Mouse (Mus musculus) gastrocnemius, postnatal 36 days (tissue): Measurements from ENCODE around the gene Rtkn. TPM values are rescaled to one million over a fixed set of nuclear protein-coding genes. Genes with fewer than 3 reads are reported as not detected.

ENCODE experiments used
- DNase-seq, 2 experiments: peaks; one replicate each; pipeline ENCODE4 v3.0.0; 2022
- intact Hi-C: fragments of 180-260 bp; cut with DNase I; formaldehyde crosslinking; loops from one replicate; pipeline ENCODE4 v1.15.1; 2025
- long read RNA-seq, 2 experiments: library from polyadenylated mRNA; stranded (forward); transcript quantifications; one replicate each; pipeline ENCODE4 v2.0.0; 2021
- total RNA-seq, 2 experiments: library from RNA; stranded (reverse); gene quantifications; 2 replicates each; pipeline ENCODE4 v1.2.3; 2021

The Rtkn gene
- 10 to 100 TPM; 11.3 to 13.8 TPM for total RNA-seq
- long read RNA-seq, experiment 1, partial matches to known transcripts = 2 of 6 reads
- long read RNA-seq, experiment 1, other reads (novel, unspliced or antisense) = 3 of 6 reads
- long read RNA-seq, experiment 2, partial matches to known transcripts = 1 of 6 reads
- long read RNA-seq, experiment 2, other reads (novel, unspliced or antisense) = 5 of 6 reads

DNA sequence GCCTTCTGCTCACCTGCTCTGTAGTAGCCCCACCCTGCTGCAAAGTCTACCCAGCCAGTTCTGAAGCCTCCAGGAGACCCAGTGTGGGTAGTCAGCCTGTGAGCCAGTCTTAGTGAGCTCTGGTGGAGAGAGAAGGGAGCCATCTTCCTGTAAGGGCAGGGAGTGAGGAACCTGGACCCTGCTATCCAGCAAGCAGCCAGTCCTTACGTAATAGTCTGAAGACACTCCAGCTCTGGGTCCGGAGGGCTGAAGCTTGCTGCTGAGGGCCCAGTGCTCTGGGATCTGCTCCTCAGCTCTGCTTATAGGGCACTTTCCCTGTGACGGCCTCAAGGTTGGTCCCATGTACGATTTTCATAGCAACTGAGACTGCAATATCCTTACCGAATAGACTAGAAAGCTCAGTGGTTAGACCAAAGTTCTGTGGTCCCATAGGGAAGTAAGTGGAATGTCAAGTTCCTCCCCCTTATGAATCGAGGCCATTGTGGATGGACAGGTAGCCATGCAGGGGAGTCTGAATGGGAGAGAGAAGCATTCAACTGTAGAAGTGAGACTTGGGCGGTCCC is at the start of gene Rtkn:
TSS of gene Rtkn (plus strand) at position 513 of the 563 bp plus-strand sequence.
- intact Hi-C loops = no loop called here
- no peak for DNase-seq

- intact Hi-C loops = no loop called here
- no peak for DNase-seq
Measured at GRCm38 (mm10) chr6:83086121-83087035, 48.9 kb upstream of the Rtkn start, which contains the start of gene Lbx2. Gene Lbx2, plus strand, starts transcription at chr6:83086367.

DNA sequence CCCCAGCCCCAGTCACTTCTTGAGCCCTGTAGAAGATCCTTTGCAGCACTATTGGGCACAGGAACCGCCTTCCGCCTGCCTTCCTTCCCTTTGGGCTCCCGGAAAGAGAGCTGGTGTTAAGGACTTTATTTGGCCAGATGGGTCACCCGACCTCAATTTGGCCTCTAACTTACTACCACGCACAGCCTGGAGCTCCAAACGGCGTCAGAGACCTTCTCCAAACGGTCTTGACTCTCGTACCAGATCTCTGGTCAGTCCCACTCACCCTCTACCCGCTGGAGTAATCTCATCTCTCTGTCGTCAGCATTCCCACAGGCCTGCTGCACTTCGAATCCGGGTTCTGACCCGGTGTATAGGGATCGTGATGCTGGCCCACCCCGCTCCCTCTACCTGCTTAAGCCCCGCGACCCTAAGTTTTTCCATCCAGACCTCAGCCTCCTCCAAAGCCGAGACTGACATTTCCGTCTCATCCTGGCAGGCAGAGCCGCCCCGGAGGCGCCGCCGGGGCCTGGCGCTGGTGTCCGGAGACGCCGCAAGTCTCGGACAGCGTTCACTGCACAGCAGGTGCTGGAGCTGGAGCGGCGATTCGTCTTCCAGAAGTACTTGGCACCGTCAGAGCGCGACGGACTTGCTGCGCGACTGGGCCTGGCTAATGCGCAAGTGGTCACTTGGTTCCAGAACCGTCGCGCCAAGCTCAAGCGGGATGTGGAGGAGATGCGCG is 47.9 kb upstream of the Rtkn start:
- intact Hi-C loops = no loop called here
- DNase-seq = peak in 1 of 2 experiments; percentile 39

DNA sequence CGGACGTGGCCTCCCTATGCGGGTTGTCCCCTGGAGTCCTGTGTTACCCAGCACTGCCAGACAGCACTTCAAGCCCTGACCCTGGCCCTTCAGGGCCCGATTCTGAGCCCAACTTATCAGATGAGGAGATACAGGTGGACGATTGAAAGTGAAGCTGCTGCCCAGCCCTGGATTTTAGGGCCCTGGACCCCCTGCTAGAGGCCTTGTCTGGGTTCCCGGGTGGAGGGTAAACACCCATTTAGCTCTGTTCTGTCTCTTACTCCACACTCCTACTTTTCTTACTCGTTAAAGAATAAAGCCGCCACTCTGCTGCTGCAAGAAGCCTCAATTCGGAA is 47.4 kb upstream of the Rtkn start:
- no peak for DNase-seq
- intact Hi-C loops = no loop called here

GRCm38 (mm10) chr6:83092416-83093127 is 42.7 kb upstream of the Rtkn start:
- intact Hi-C loops = no loop called here
- DNase-seq = no peak

DNA sequence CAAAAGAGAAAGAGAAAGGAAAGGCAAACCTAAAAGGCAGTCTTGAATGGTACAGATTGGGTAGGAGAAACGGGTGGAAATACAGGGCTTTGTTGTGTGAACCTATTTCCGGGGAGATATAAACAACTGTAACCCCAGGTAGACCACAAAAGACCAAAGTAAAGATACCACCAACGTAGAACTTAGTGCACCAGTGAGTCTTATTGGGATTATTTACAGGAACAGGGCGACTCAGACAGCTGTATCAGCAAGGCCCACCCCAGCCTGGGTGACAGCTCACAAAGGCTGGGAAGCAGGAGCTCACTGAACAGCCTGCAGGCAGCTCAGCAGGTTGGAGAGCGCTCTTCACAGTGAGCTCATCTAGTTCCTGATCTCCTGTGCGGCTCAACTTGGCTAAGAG is 39.3 kb upstream of the Rtkn start:
- intact Hi-C loops = no loop called here
- no peak for DNase-seq

- intact Hi-C loops = no loop called here
- DNase-seq = no peak
Measured at GRCm38 (mm10) chr6:83098411-83098810, 36.9 kb upstream of the Rtkn start.

DNA sequence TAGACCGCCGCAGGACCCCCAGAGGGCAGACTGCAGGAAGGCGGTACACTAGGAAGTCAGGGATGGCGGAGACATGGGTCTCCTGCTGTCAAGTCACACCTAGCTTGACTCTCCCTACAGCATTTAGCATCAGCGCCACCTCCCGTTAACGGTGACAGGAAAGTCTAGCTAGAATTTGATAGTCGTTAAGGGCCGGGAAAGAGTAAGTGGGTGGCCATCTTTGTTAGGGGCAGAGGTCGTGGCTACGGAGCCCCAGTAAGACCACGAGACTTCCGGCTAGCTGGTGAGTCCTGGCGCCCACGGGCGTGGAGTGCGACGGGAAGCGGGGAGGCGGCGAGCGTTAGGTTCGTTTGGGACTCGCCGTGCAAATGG is 34.0 kb upstream of the Rtkn start, which contains the start of the genes Ccdc142 and Gm42688:
TSS of gene Ccdc142 (plus strand) at position 286 of the 372 bp plus-strand sequence.
TSS of gene Gm42688 (plus strand) at position 302 of the 372 bp plus-strand sequence.
- intact Hi-C loops = loop anchor here (2.0 kb wide), 1 partner anchor 105 kb away; no protein-coding TSS in a partner anchor
- peak; percentile 81 to 83 for DNase-seq

DNA sequence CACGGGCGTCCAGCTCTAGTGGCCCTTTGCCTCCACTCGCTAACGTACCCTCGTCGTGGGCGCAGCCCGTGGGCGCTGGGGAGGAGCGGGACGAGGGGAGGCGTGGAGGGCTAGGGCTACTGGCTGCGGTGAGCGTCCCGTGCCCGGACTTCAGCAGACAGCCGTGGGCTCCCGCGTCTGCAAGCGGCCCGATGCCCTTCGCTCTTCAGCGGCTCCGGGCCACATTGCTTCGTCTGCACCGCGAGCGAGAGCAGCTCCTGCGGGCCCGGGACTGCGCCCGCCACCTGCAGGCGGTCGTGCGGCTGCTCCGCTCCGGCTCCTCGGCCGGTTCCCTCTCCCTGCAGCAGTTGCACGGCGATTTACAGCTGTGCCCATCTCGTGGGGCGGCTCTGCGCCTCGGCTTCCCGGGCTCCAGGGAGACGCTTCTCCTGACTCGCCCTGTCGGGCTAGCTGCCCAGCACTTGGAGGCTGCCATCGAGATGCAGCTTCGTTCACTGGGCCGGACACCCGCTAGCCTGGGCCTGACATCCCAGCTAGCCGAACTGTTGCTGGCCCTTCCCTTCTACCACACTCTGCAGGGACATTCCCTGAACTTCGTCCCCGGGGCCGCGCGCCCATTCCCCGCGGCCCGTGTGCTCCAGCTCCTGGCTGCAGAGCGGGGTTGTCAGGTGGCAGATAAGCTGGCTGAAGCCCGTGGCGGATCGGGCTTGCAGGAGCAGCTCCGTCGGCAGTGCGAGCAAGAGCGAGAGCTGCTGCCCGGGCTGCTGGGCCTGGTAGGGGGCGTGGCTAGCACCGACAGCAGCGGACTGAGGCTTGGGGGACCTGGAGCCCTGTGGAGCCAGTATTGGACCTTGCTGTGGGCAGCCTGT is 33.3 kb upstream of the Rtkn start:
- intact Hi-C loops = loop anchor here (2.0 kb wide), 1 partner anchor 105 kb away; no protein-coding TSS in a partner anchor
- DNase-seq = peak; percentile 38 to 57

- intact Hi-C loops = no loop called here
- no peak for DNase-seq
Measured at GRCm38 (mm10) chr6:83103130-83103650, 32.1 kb upstream of the Rtkn start.

GRCm38 (mm10) chr6:83104158-83104557 is 31.1 kb upstream of the Rtkn start:
- intact Hi-C loops = no loop called here
- DNase-seq = no peak

DNA sequence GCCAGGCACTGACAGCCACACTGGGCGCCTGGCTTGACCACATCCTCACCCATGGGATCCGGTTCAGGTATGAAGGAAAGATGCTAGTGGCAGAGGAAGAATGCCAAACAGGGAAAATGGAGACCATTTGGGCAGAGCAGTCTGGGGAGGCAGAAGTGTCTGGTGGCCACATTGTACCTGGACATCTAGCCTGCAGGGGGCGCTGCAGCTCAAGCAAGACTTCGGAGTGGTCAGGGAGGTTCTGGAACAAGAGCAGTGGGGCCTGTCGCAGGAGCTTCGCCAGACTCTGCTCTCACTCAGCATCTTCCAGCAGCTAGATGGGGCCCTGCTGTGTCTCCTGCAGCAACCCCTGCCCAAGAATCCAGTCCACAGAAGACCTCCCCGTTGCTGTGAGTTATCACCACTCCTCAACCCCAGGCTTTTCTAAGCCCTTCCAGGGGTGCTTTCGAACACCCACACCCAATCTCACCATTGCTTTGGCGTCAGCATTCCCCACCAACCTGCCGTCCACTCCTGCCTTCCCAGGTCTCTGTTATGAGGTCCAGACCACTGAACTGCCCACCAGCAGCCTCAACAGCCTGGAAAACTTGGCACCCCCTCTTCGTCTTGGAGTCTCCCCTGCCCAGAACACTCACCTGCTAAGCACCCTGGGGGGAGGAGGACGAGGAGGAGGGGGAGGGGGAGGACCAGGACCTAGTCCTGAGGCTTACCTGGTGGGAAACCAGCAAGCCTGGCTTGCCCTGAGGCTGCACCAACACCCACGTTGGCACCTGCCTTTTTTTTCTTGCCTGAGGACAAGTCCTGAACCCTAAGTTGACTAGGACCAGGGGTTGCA is 27.5 kb upstream of the Rtkn start:
- intact Hi-C loops = no loop called here
- DNase-seq = peak; percentile 70 to 72

DNA sequence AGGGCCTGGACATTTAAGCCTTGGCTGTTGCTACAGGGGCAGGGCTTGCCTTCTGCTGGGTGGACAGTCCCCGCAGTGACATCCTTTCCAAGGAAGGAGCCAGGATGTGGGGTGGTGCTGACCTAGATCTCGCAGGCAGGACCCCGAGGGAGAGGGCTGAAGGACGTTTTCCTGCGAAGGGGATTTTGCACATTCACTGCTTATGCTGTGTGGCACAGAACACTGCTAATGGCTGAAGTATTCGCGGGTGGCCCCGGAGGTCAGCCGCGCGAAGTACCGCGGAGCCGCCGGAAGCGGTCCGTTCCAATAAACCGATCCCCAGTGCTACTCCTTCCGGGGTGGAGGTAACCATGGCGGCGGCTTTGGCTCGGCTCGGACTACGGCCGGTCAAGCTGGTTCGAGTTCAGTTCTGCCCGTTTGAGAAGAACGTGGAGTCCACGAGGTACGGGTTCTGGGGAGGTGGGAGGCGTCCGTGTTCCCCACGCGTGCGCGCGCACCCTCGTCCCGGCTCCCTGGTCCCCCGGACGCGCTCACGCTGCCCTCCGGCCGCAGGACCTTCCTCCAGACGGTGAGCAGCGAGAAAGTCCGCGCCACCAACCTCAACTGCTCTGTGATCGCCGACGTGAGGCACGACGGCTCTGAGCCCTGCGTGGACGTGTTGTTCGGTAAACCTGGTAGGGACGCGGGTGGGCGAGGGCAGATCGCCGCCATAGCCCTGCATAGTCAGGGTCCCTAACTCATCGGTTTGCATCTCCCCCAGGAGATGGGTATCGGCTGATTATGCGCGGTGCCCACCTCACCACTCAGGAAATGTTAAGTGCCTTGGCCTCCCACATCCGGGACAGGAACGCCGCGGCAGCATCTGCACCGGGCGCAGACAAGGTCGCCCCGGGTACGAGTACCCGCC is 26.2 kb upstream of the Rtkn start, which contains the start of gene Mrpl53:
TSS of gene Mrpl53 (plus strand) at position 279 of the 907 bp plus-strand sequence.
- intact Hi-C loops = no loop called here

DNA sequence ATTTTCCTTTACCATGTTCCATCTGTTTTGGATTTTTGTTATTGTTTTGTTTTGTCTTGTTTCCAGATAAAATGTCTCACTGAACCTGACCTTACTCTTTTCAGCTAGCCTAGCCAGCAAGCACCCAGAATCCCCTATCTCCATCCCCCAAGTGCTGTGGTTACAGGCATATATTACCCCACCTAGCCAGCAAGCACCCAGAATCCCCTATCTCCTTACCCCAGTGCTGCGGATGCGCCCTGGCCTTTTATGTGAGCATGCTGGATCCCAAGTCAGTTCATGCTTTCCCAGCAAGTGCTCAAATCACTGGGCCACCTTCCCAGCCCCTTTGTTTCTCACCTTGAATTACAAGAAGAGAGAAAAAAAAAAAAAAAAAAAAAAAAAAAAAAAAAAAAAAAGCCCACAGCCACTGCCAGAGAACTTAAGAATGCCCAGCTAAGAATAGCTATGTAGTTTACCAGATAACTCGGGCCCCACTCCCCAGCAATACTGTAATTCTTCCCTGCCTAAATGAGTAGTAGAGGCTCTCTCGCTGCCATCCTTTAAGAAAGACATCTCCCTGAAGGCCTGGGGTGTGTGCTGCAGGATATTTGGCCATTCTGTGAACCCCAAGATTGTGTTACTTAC is 23.6 kb upstream of the Rtkn start:
- intact Hi-C loops = no loop called here
- DNase-seq = no peak

More for the DNA sequence above, 26.2 kb upstream of the Rtkn start, which contains the start of gene Mrpl53:
- DNase-seq = peak; percentile 75 to 83

- intact Hi-C loops = loop anchor here (2.0 kb wide), 1 partner anchor 46 kb away; no protein-coding TSS in a partner anchor
- peak; percentile 87 to 92 for DNase-seq
Measured at GRCm38 (mm10) chr6:83115011-83115671, 20.1 kb upstream of the Rtkn start, which contains the start of gene Mogs. Gene Mogs, plus strand, starts transcription at chr6:83115496.
